Mouse (Mus musculus): ENCODE results near the gene Gpr61.

DNA sequence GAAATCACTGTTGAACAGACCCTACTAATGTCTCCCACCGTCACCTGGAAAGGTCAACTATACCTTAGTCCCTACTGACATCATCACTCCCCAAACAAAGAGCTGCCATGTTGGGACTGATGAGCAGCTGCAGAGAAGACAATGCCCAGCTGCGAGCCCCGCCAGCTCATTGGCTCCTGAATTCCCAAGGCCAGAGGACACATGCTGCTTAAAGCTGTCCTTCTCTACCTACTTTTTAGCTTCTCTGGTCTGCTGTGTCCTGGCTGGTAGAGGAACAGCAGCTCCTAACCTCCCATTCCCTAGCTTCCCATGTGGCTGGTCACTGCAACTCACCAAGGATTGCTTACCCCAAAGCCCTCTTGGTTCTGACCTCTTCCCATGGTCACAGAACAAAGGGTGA is 2.4 kb downstream of the Gpr61 start:
- TF ChIP-seq CHD2 (IDR thresholded peaks at IDR 0.05; ENCODE audit: low read depth, low read length) (no peak), ZNF384 (IDR thresholded peaks at IDR 0.05; ENCODE audit: low read depth, low read length) (no peak), ZC3H11A (IDR thresholded peaks at IDR 0.05; ENCODE audit: borderline replicate concordance, low read depth, low read length) (no peak)

All from ES-E14 (cell line).